Mouse (Mus musculus) inflammation-experienced regulatory T-cells, adult 6 months (primary cell): Measurements from ENCODE around the gene Selenov. TPM values are rescaled to one million over a fixed set of nuclear protein-coding genes. Genes with fewer than 3 reads are reported as not detected.

Experiments used
- polyA plus RNA-seq, 3 experiments: library from polyadenylated mRNA; unstranded; fragments of 100-300 nt; shearing (Covaris generic); gene quantifications; one replicate each; pipeline ENCODE4 v1.2.1; 2017

Selenov gene
- polyA plus RNA-seq, 3 experiments from 2014 or later: not detected

Other genes starting within 250 kb of the Selenov start
- gene Psmc4, start 241.1 kb downstream of the Selenov start, polyA plus RNA-seq: 100 to 1,000 TPM; 176 to 203 (median 189) TPM
- gene Fcgbp, start 219.9 kb downstream of the Selenov start, polyA plus RNA-seq: not detected
- gene 9530053A07Rik, start 161.7 kb downstream of the Selenov start, polyA plus RNA-seq: not detected
- 10 to 100 TPM; 37.8 to 61.3 (median 61.2) TPM for gene Fbl, start 121.5 kb downstream of the Selenov start, polyA plus RNA-seq
- 1 to 10 TPM in 2 of 3 experiments, under 1 TPM in 1; 0.95 to 1.8 (median 1.3) TPM for gene Dyrk1b, start 111.7 kb downstream of the Selenov start, polyA plus RNA-seq
- gene Eid2, start 23.3 kb downstream of the Selenov start, polyA plus RNA-seq: under 1 TPM; 0.25 to 0.84 (median 0.81) TPM
- gene Eid2b, start 13.4 kb downstream of the Selenov start, polyA plus RNA-seq: 1 to 10 TPM in 1 of 3 experiments, under 1 TPM in 2; 0.34 to 1.7 (median 0.44) TPM
- gene Dll3, start 11.1 kb upstream of the Selenov start, polyA plus RNA-seq: not detected
- gene Timm50, start 20.9 kb upstream of the Selenov start, polyA plus RNA-seq: 10 to 100 TPM; 27.6 to 39.1 (median 36.4) TPM
- 100 to 1,000 TPM in 2 of 3 experiments, 10 to 100 TPM in 1; 95.7 to 122 (median 120) TPM for gene Supt5, start 47.6 kb upstream of the Selenov start, polyA plus RNA-seq
- 1,000 to 10,000 TPM in 2 of 3 experiments, 100 to 1,000 TPM in 1; 937 to 1,605 (median 1,546) TPM for gene Rps16, start 59.5 kb upstream of the Selenov start, polyA plus RNA-seq
- 100 to 1,000 TPM in 1 of 3 experiments, 10 to 100 TPM in 2; 48.5 to 102 (median 74.0) TPM for gene Plekhg2, start 81.4 kb upstream of the Selenov start, polyA plus RNA-seq
- 100 to 1,000 TPM; 100 to 211 (median 148) TPM for gene Zfp36, start 89.1 kb upstream of the Selenov start, polyA plus RNA-seq
- 10 to 100 TPM; 26.2 to 33.0 (median 32.5) TPM for gene Med29, start 101.5 kb upstream of the Selenov start, polyA plus RNA-seq
- gene Paf1, start 101.8 kb upstream of the Selenov start, polyA plus RNA-seq: 10 to 100 TPM; 46.2 to 59.4 (median 51.8) TPM
- gene Gmfg, start 146.3 kb upstream of the Selenov start, polyA plus RNA-seq: 100 to 1,000 TPM; 470 to 850 (median 500) TPM
- gene Lrfn1, start 160.8 kb upstream of the Selenov start, polyA plus RNA-seq: under 1 TPM in 1 of 3 experiments, not detected in 2; 0.17 TPM
- gene Ifnl2, start 219.3 kb upstream of the Selenov start, polyA plus RNA-seq: not detected
- gene Ifnl3, start 231.7 kb upstream of the Selenov start, polyA plus RNA-seq: not detected
- not detected for gene Sycn, start 249.7 kb upstream of the Selenov start, polyA plus RNA-seq